Mouse (Mus musculus) CH12.LX (cell line): ENCODE measurements around the gene Dpf3. TPM values are rescaled to one million over a fixed set of nuclear protein-coding genes. Genes with fewer than 3 reads are reported as not detected.

Experiments
- DNase-seq: peaks from one replicate; pipeline ENCODE4 v3.0.0-alpha.2; 2013; ENCODE audit errors: extremely low read depth
- H3K27ac ChIP-seq: 2 replicates; pipeline ENCODE4 v1.5.1; 2012; ENCODE audit warnings: low read depth, mild to moderate bottlenecking, control low read depth, moderate library complexity; ENCODE audit not compliant: insufficient read depth
- H3K27me3 ChIP-seq: replicated peaks from 2 replicates; pipeline ENCODE3; 2012; ENCODE audit warnings: inconsistent platforms
- H3K36me3 ChIP-seq, 2 experiments: replicated peaks in 1 of 2; 2 replicates each; pipeline versions ENCODE3 to v1.6.1; 2012; ENCODE audit warnings: inconsistent platforms in 1 of 2, low read length in 1 of 2, mild to moderate bottlenecking in 1 of 2, mixed read lengths in 1 of 2, moderate library complexity in 1 of 2; ENCODE audit not compliant: control insufficient read depth in 1 of 2, insufficient read depth in 1 of 2
- H3K4me1 ChIP-seq, 2 experiments: 2 replicates each; pipeline ENCODE4 v1.6.1; 2012; ENCODE audit warnings: inconsistent platforms in 1 of 2, moderate library complexity in 1 of 2; ENCODE audit not compliant: insufficient read depth in 2 of 2, control insufficient read depth in 1 of 2
- H3K4me2 ChIP-seq: 2 replicates; pipeline ENCODE4 v1.6.1; 2012; ENCODE audit warnings: low read depth, mild to moderate bottlenecking, control low read depth; ENCODE audit not compliant: poor library complexity, insufficient read depth, severe bottlenecking
- H3K4me3 ChIP-seq, 3 experiments: fragments of 150-350 bp in 1 of 3; sonication (generic) in 1 of 3; replicated peaks in 1 of 3; 2 replicates each; pipeline versions ENCODE3 to v1.5.1; 2011 to 2012; ENCODE audit warnings: low read depth in 2 of 3, low read length in 2 of 3, mild to moderate bottlenecking in 2 of 3, moderate library complexity in 2 of 3, control low read depth in 1 of 3, improper control_type of control experiment in 1 of 3, inconsistent platforms in 1 of 3, mixed read lengths in 1 of 3; ENCODE audit not compliant: poor library complexity in 1 of 3
- H3K79me2 ChIP-seq: replicated peaks from 2 replicates; pipeline ENCODE4 v1.6.1; 2012; ENCODE audit warnings: mild to moderate bottlenecking, moderate library complexity; ENCODE audit not compliant: control insufficient read depth, poor library complexity, insufficient read depth, severe bottlenecking; ENCODE audit errors: extremely low read depth
- H3K9ac ChIP-seq: 2 replicates; pipeline ENCODE4 v1.6.1; 2012; ENCODE audit warnings: low read depth, mild to moderate bottlenecking, control low read depth, moderate library complexity; ENCODE audit not compliant: insufficient read depth
- H3K9me3 ChIP-seq: replicated peaks from 2 replicates; pipeline ENCODE3; 2012; ENCODE audit warnings: low read length, inconsistent platforms, mixed read lengths
- CHD2 ChIP-seq: IDR thresholded peaks from 2 replicates; pipeline ENCODE4 v1.6.1; 2011; ENCODE audit warnings: low read length, improper control_type of control experiment
- CTCF ChIP-seq, 2 experiments: IDR thresholded peaks in 1 of 2; conservative IDR thresholded peaks in 1 of 2; 2 replicates each; pipeline ENCODE4 v1.5.1; 2011 to 2012; ENCODE audit warnings: low read depth in 2 of 2, low read length in 2 of 2, improper control_type of control experiment in 1 of 2, inconsistent platforms in 1 of 2, mild to moderate bottlenecking in 1 of 2, moderate library complexity in 1 of 2
- ELF1 ChIP-seq: IDR thresholded peaks from 2 replicates; pipeline ENCODE4 v1.6.1; 2014; ENCODE audit warnings: low read depth, mild to moderate bottlenecking, inconsistent platforms, low read length, improper control_type of control experiment
- EP300 ChIP-seq: IDR thresholded peaks from 2 replicates; pipeline ENCODE4 v1.6.1; 2011; ENCODE audit warnings: low read length, improper control_type of control experiment
- ETS1 ChIP-seq: conservative IDR thresholded peaks from 2 replicates; pipeline ENCODE4 v1.6.1; 2012; ENCODE audit warnings: low read depth, mild to moderate bottlenecking, inconsistent platforms, low read length, improper control_type of control experiment, moderate library complexity
- GABPA ChIP-seq: IDR thresholded peaks from 2 replicates; pipeline ENCODE4 v1.6.1; 2012; ENCODE audit warnings: low read depth, low read length, improper control_type of control experiment, inconsistent platforms; ENCODE audit not compliant: insufficient replicate concordance
- HCFC1 ChIP-seq: IDR thresholded peaks from 2 replicates; pipeline ENCODE4 v1.6.1; 2012; ENCODE audit warnings: low read depth, mild to moderate bottlenecking, inconsistent platforms, low read length, improper control_type of control experiment
- IRF4 ChIP-seq: IDR thresholded peaks from 2 replicates; pipeline ENCODE4 v1.6.1; 2014; ENCODE audit warnings: low read depth, mild to moderate bottlenecking, inconsistent platforms, low read length, improper control_type of control experiment
- JUND ChIP-seq: conservative IDR thresholded peaks from 2 replicates; pipeline ENCODE4 v1.6.1; 2011; ENCODE audit warnings: low read depth, low read length, improper control_type of control experiment
- MAX ChIP-seq: IDR thresholded peaks from 2 replicates; pipeline ENCODE4 v1.6.1; 2011; ENCODE audit warnings: low read length, improper control_type of control experiment
- MAZ ChIP-seq: IDR thresholded peaks from 2 replicates; pipeline ENCODE4 v1.6.1; 2012; ENCODE audit warnings: low read depth, mild to moderate bottlenecking, inconsistent platforms, low read length, improper control_type of control experiment, moderate library complexity
- MEF2A ChIP-seq: IDR thresholded peaks from 2 replicates; pipeline ENCODE4 v1.6.1; 2014; ENCODE audit warnings: low read depth, mild to moderate bottlenecking, inconsistent platforms, low read length, improper control_type of control experiment, borderline replicate concordance
- MXI1 ChIP-seq: IDR thresholded peaks from 2 replicates; pipeline ENCODE4 v1.6.1; 2011; ENCODE audit warnings: mild to moderate bottlenecking, low read depth, low read length, improper control_type of control experiment
- MYC ChIP-seq: IDR thresholded peaks from 2 replicates; pipeline ENCODE4 v1.6.1; 2011; ENCODE audit warnings: low read depth, mild to moderate bottlenecking, improper control_type of control experiment, low read length
- PAX5 ChIP-seq: IDR thresholded peaks from 2 replicates; pipeline ENCODE4 v1.6.1; 2012; ENCODE audit warnings: low read length, inconsistent platforms, mixed read lengths
- SMC3 ChIP-seq: IDR thresholded peaks from 2 replicates; pipeline ENCODE4 v1.6.1; 2011; ENCODE audit warnings: low read depth, low read length, improper control_type of control experiment
- TCF12 ChIP-seq: IDR thresholded peaks from 2 replicates; pipeline ENCODE4 v1.6.1; 2014; ENCODE audit warnings: low read depth, mild to moderate bottlenecking, inconsistent platforms, low read length, improper control_type of control experiment
- ZC3H11A ChIP-seq: IDR thresholded peaks from 2 replicates; pipeline ENCODE4 v1.6.1; 2012; ENCODE audit warnings: low read depth, mild to moderate bottlenecking, inconsistent platforms, low read length, improper control_type of control experiment
- ZMIZ1 ChIP-seq: IDR thresholded peaks from 2 replicates; pipeline ENCODE4 v1.6.1; 2012; ENCODE audit warnings: low read depth, mild to moderate bottlenecking, inconsistent platforms, low read length, improper control_type of control experiment
- dilution Hi-C: fragments of 300-500 bp; cut with MboI; formaldehyde crosslinking; loops from 2 replicates; pipeline ENCODE4 v1.14.3; 2020; ENCODE audit warnings: low sequenced_read_pairs; ENCODE audit not compliant: extremely low pct_unique_long_range_greater_than_20kb, extremely low pct_ligation_motif_present
- in situ Hi-C: fragments of 300-500 bp; cut with MboI; formaldehyde crosslinking; loops from 3 replicates; pipeline ENCODE4 v1.14.3; 2019; ENCODE audit warnings: low sequenced_read_pairs, low pct_ligation_motif_present, low pct_unique_long_range_greater_than_20kb, mixed read lengths
- polyA plus RNA-seq: library from polyadenylated mRNA; unstranded; fragments of >175 nt; gene quantifications from 2 replicates; pipeline ENCODE4 v1.2.1, GENCODE M21; 2012; ENCODE audit warnings: low read depth; ENCODE audit not compliant: insufficient read length
- total RNA-seq, 2 experiments: library from RNA; depleted of rRNA; stranded (reverse); fragments of 300-350 nt in 1 of 2; fragments of >200 nt in 1 of 2; gene quantifications; 2 replicates each; pipeline ENCODE4 v1.2.3; 2012 to 2014

Dpf3 gene
- total and polyA plus RNA-seq, 3 experiments = 0.42 to 1.2 (median 1.2) TPM

DNA sequence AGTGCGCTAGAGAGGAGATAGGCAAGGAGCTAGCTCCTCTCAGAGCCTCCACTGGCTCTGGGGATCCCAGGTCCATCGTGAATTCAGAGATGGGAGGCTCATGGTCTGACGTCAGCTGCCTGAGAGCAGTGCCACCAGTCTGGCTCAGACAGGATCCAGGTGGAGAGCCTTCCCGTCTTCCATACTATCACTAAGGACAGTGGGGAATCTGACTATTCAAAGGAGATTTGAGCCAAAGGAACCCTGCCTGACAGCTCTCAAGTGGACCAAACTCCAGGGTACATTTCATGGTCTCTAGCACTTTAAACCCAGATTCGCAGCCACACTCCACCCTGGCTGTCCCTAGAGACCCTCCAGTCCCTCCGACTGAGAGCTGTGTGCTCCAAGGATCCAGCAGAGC lies 280.6 kb downstream of the Dpf3 start:
- H3K9ac ChIP-seq = no peak overlapping the region
- in situ Hi-C loops = no loop called here
- H3K4me2 ChIP-seq = no peak overlapping the region
- H3K36me3 ChIP-seq = no peaks in the 10 kb centered on the region
- no peak for TF ChIP-seq MAZ
- no peak for TF ChIP-seq SMC3
- TF ChIP-seq ETS1 = no peak
- no peak for TF ChIP-seq CHD2
- TF ChIP-seq MXI1 = no peak
- TF ChIP-seq PAX5 = no peak
- TF ChIP-seq ELF1 = no peak
- TF ChIP-seq TCF12 = no peak
- TF ChIP-seq ZC3H11A = no peak
- TF ChIP-seq, all 38 proteins: peak for 0
- Histone ChIP-seq H3K27ac (no peak overlapping the region), H3K79me2 (no peaks in the 10 kb centered on the region), H3K9me3 (no peaks in the 10 kb centered on the region), H3K4me3 (no peak overlapping the region), H3K27me3 (no peaks in the 10 kb centered on the region), H3K4me1 (no peaks in the 10 kb centered on the region; a peak in 1 of 4 replicates)
- DNase-seq = no peak
- dilution Hi-C loops = no loop called here

- no peak overlapping the region for H3K4me2 ChIP-seq
- no peaks in the 10 kb centered on the region for H3K36me3 ChIP-seq
- no peak overlapping the region for H3K27ac ChIP-seq
- no peak for DNase-seq
- no peaks in the 10 kb centered on the region; a peak in 1 of 4 replicates for H3K4me1 ChIP-seq
- H3K27me3 ChIP-seq = no peaks in the 10 kb centered on the region
- no peak overlapping the region for H3K4me3 ChIP-seq
- H3K9ac ChIP-seq = no peak overlapping the region
- dilution Hi-C loops = no loop called here
- in situ Hi-C loops = no loop called here
- H3K79me2 ChIP-seq = no peaks in the 10 kb centered on the region
- no peak for TF ChIP-seq GABPA
- no peak for TF ChIP-seq CTCF (conservative IDR thresholded peaks at IDR 0.05 in 1 of 2, IDR thresholded peaks at IDR 0.05 in 1 of 2; ENCODE audit: low read depth in 2 of 2, low read length in 2 of 2)
- TF ChIP-seq SMC3 = no peak
- TF ChIP-seq TCF12 = no peak
- no peak for TF ChIP-seq HCFC1
- TF ChIP-seq ETS1 = no peak
- no peak for TF ChIP-seq ZMIZ1
- TF ChIP-seq MYC = no peak
- TF ChIP-seq MEF2A = no peak
- TF ChIP-seq PAX5 = no peak
- no peak for TF ChIP-seq EP300
- no peak for TF ChIP-seq IRF4
- TF ChIP-seq MAX = no peak
- TF ChIP-seq JUND = no peak
- no peaks in the 10 kb centered on the region for H3K9me3 ChIP-seq
Observed at GRCm38 (mm10) chr12:83204361-83204760, 283.2 kb downstream of the Dpf3 start.
